Mouse (Mus musculus) brain, embryonic 14.5 days (tissue): ENCODE data around the gene Rho. TPM values are rescaled to one million over a fixed set of nuclear protein-coding genes. Genes with fewer than 3 reads are reported as not detected.

Experiments
- DNase-seq: peaks from one replicate; pipeline ENCODE4 v3.0.0-alpha.2; 2011; ENCODE audit warnings: low read depth
- CTCF ChIP-seq: fragments of 200-500 bp; IDR thresholded peaks from 2 replicates; pipeline ENCODE4 v1.5.1; 2012; ENCODE audit warnings: inconsistent platforms, mild to moderate bottlenecking, moderate library complexity, borderline replicate concordance; ENCODE audit not compliant: insufficient read depth, insufficient read length; ENCODE audit errors: extremely low read depth
- POLR2A ChIP-seq: fragments of 200-500 bp; IDR thresholded peaks from 2 replicates; pipeline ENCODE4 v1.6.1; 2012; ENCODE audit warnings: mild to moderate bottlenecking, inconsistent platforms, borderline replicate concordance; ENCODE audit not compliant: poor library complexity, insufficient read depth, insufficient read length, severe bottlenecking; ENCODE audit errors: extremely low read depth
- polyA plus RNA-seq: library from polyadenylated mRNA; depleted of rRNA; stranded (reverse); fragments of >200 nt; gene quantifications from 2 replicates; pipeline ENCODE4 v1.2.3, GENCODE M21; 2012

The Rho gene
- polyA plus RNA-seq, 1 experiment = 2.1 TPM

DNA sequence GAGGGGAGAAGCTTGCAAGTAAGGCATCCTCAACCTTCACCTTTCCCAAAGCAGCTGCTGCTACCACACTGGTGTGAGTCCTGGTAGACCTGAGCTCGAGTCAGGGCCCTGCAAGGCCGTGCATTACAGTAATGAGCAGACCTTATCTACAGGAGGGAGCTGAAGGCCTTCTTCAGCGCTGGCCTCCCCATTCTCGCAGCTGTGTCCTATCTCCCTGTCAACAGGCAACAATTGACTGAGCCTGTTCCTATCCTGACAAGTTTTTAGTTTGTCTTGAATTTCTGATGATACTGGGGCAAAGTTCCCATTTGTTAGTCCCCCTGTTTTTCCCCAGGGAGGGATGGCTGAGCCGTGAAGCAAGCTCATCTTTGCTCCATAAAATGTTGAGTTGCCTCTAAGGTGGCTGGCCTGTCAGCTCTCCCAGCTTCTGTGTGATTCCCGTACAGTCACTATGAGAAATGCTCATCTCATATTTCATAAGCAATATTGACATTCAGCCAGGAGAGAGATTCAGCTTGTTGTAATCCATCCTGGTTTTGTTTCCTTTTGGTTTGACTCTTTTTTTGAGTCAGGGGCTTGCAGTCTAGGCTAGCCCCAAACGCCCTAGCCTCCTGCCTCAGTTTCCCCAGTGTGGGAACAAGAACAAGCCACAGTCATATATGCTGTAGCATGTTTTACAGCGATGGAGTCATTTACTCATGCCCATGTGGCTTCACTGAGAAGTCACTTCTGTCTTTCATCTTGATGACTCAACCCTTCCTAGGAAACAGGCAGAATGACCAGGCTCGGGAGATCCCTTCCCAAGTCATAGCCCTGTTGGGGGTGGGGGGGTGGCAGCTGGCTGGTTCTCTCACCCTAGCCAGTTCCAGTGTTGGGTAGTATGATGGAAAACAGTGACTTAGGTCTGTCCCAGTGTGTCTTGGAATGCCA, 12.2 kb downstream of the Rho start:
- no peak for DNase-seq
- TF ChIP-seq CTCF (no peak), POLR2A (no peak)

DNA sequence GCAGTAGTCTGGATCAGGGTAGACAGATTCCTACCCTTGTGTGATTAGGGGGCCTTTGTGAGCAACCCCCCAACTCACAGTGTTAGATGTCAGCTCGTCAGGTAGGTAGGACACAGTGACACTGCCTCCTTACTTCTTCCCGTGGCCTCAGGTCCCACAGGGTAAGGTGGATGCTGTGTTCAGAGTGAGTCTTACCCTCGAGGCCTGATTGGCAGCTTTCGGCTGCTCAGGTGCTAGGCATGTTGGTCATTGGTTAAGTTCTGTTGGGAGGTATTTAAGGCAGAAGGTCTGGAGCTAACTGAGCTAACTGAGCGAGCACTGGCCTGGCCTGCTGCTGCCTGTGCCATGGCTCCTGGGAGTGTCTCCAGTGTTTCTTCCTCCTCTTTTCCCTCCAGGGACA, 13.1 kb downstream of the Rho start, which contains the start of gene H1foo:
TSS of gene H1foo (plus strand) at position 301 of the 400 bp plus-strand sequence.
- TF ChIP-seq CTCF (no peak), POLR2A (no peak)
- no peak for DNase-seq

DNA sequence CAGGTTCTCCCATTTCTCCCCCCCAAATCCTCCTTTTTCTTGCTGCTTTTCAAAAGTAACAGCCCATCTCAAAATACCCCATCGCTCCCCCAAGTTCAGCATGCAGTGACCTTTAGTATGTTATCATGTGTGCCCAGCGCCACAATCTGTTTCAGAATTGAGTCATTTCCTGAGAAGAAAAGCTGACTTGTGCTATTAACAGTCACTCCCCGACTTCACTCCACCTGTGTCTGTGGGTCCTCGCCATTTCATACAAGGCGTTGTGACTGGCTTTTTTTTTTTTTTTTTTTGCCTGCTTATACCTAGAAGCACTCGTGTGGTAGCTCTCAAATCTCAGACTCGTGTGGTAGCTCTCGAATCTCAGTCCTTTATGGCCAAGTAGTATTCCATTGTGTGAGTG, 14.1 kb downstream of the Rho start:
- TF ChIP-seq POLR2A = no peak
- TF ChIP-seq CTCF = no peak
- no peak for DNase-seq

DNA sequence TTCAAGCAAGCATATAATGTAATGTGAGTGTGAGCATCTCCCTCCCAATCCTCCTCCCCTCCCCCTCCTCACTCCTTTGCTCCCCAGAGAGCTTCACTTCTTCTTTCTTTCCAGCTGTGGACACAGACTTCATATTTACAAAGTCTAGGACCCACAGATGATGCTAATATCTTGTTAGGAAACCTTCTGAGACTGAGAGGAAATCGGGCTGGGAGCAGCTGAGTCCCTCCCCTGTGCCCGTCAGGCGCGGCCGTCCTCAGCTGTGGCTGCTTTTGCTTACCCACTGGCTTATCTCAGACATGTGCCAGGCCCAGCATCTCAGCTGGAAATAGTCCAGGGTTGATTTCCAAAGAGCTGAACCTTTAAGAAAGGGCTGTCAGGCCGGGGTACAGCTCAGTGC, 14.8 kb downstream of the Rho start:
- peak; percentile 69 for DNase-seq
- TF ChIP-seq CTCF = no peak
- no peak for TF ChIP-seq POLR2A

DNA sequence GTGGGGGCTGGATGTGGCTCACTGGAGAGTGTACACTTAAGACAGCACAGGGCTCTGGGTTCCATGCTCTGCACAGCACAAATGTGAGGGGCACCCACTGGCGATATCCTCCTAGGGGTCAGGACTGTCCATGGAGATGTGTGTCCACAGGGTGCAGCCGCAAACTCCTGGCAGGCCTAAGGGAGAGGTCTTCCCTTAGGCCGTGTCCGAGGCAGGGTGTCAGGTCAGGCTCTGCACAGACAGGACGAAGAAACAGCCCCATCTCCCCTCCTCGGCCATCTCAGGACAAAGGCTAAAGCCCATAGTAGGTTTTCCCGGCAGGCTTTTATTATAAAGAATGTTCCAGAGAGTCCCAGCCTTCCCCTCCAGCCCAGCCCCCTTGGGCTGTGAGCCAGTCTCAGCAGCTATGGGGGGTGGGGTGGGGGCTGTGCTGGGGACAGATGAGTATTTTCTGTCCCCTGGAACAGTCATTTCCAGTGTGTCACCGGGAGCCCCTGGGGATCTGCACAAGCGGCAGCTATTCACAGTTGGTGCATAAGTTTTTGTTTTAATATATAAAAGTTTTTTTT, 23.0 kb downstream of the Rho start:
- DNase-seq = no peak
- TF ChIP-seq CTCF (no peak), POLR2A (no peak)

DNA sequence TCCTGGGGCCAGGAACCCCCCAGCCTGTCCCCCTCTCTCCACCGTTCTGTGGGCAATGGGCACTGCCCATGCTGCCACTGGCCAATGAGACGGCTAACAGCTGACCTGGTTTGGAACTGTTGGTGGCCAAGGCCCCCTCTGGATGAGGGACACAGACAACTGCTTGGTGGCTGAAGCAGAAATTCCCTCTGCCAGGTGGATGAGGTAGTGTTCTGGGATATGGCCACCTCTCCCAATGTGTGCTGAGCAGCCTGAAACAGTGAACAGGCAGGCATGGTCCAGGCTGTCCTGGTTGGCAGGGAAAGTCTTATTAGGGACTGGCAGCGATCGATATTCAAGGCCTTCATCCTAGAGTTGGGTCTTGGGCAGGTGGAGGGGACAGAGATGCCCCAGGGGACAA, 23.6 kb downstream of the Rho start:
- no peak for DNase-seq
- TF ChIP-seq POLR2A (no peak), CTCF (no peak)

DNA sequence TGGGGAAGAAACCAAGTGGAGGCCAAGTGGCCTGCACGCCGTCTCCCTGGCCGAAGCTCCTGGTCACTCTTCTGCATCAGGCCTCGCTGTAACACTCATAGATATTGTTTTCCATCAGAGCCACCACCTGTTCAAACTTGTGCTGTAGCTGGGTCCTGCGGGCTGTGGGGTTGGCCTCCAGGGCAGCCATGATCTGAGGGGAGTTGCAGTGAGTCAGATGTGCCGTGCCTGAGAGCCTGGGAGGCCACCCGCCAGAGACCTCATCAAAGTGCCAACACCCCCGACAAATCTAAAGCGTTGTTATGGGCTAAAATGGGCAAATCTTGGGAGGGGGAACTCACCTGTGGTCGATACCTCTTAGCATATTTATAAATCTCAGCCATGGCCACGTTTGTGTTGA, 24.1 kb downstream of the Rho start:
- TF ChIP-seq CTCF (no peak), POLR2A (no peak)
- no peak for DNase-seq

DNA sequence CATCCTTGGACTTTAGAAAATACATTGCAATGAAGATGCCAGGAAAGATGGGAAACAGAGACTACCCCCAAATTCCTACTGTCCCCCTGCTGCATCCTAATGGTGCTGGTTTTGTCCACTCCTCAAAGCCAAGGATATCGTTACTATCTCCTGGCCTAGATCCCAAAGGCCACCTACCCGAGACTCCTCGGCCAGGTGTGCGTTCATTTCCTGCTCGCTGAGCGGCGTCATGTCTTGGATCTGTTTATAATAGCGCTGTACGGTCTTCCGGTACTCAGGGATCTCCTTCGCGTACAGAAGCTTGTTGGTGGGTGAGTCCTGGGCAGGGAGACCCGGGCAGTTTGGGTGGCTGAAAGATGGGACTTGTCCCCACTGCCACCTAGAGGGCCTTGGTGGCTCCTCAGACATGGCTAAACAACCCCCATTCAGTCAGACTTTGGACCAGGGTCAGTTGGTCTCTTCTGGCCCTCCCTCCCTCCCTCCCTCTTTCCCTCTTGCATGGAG, 24.9 kb downstream of the Rho start:
- no peak for DNase-seq
- TF ChIP-seq CTCF (0 out of 2 replicates have a peak, but pooled peaks have one; percentile 2), POLR2A (no peak)

DNA sequence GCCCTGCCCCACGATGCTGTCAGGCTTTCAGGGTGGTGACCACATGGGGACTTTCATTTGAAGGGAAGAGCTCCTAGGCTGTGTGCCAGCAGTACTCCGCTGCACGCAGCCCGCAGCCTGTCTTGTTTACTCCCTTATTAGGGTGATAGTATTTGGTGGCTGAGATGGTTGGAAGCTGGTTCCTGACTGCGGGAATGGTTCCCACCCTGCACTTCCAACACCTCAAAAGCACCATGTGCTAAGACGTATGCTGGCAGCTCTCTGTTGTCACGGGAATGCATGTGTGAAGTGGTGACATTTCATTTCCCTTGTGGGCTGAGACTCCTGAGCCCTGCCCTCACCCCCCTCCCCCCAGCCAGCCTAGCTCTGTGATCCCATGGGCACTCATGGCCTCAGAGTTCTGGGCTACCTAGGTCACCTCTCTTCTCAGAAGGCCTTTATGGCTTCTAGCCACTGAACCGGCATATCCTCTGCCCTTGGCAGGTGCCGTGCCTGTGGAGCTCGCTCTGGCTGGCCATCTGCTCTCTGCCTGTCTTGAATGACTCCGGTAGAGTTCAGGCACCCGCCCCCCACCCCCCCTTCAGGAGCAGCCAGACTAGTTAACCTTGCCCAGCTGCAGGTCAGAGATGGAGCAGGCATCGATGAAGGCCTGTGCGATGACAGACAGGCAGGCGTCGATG, 25.5 kb downstream of the Rho start:
- no peak for TF ChIP-seq CTCF
- TF ChIP-seq POLR2A = no peak
- DNase-seq = peak; percentile 88

DNA sequence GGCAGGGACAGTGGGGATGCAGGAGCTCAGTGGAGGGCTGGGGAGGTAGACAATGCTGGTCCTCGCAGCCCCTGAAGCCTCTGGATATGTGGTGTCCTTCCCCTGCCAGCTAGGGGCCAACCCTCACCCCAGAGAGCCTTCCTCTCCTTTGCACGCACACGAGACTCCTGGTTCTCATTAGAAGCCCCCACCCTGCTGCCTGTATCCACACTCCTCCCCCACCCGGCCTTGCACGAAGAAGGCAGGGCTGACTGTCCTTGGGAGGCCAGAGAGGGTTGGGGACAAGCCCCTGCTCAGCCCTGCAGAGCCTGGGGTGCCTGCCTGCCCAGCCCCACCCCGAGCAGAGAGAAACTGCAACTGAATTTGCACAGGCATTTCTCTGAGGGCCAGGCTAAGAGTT, 26.1 kb downstream of the Rho start:
- TF ChIP-seq POLR2A (no peak), CTCF (no peak)
- DNase-seq = no peak

DNA sequence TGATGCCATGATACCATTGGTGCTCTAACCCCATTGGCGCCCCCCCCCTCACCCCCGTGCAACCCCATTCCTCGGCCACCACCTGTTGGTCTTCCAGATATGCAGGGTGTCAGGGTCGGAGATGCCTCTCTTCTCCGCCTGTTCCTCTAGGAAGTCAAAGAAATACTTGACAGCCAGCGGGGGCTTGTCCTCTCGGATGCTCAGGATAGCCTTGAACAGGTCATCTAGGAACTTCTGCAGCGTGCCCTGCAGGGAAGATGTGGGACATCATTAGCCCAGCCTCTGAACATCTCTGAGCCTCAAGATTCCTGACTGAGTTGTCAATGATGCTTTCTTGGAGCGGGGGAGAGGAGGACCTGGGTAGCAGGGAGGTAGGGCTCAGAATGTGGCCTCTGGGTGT, 26.9 kb downstream of the Rho start:
- TF ChIP-seq POLR2A (no peak), CTCF (no peak)

DNA sequence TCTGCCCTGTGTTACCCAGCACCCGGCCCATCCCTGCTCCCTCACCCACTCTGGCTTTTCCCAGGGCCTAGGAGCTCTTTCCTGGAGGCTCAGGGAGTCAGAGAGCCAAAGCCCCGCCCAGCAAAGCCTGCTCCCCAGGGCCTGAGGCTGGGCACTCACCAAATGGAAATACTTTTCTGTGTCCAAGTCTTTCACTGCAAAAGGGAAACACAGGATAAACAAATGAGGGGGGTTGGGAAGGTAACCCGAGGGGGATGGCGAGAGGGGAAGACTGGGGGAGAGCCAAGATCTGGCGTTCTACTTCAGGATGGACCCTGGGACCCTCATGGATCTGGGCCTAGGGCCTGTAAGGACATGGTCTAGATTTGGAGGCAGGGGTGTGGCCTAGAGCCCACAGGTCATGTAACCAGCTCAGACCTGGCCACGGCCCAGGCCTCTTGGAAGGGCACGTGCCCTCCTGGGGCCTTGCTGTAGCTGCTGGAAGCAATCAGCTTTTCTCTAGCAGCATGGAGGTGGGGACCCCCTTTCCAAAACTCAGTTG, 27.7 kb downstream of the Rho start:
- no peak for TF ChIP-seq CTCF
- no peak for TF ChIP-seq POLR2A
- no peak for DNase-seq

More for the DNA sequence above, 26.9 kb downstream of the Rho start:
- DNase-seq = no peak
